Mouse (Mus musculus) bone marrow macrophage, adult 2 months (primary cell): ENCODE measurements around the gene Cox6b1.

Source experiments
- CTCF ChIP-seq: IDR thresholded peaks from 2 replicates; pipeline ENCODE4 v1.5.1; 2012; ENCODE audit warnings: low read depth, mild to moderate bottlenecking, low read length, moderate library complexity
- POLR2A ChIP-seq: IDR thresholded peaks from 2 replicates; pipeline ENCODE4 v1.6.1; 2012; ENCODE audit warnings: mild to moderate bottlenecking, low read depth, low read length, borderline replicate concordance

GRCm38 (mm10) chr7:30593579-30594509, 32.1 kb downstream of the Cox6b1 start:
- TF ChIP-seq POLR2A (no peak), CTCF (no peak)
